Mouse (Mus musculus): ENCODE results near the gene Gorasp2. TPM values are rescaled to one million over a fixed set of nuclear protein-coding genes. Genes with fewer than 3 reads are reported as not detected.

Gene Gorasp2
- 58.3 TPM for polyA plus RNA-seq (2014; fragmentation: Illumina TruSeq; extraction: RNeasy Lipid Tissue Mini Kit (QIAGEN cat#74804); ENCODE audit: insufficient read depth, low read depth, low replicate concordance)

GRCm38 (mm10) chr2:70660887-70661714 is at the start of gene Gorasp2:
Gene Gorasp2, plus strand, starts transcription at chr2:70661576.

GRCm38 (mm10) chr2:70661715-70662495 is 529 bp downstream of the Gorasp2 start, which contains the start of gene Gm26558:
Gene Gm26558, minus strand, starts transcription at chr2:70662108.

Other genes with a start within 250 kb of the Gorasp2 start
- gene Sp5, start 186.7 kb upstream of the Gorasp2 start, polyA plus RNA-seq (2014; fragmentation: Illumina TruSeq; extraction: RNeasy Lipid Tissue Mini Kit (QIAGEN cat#74804); ENCODE audit: insufficient read depth, low read depth, low replicate concordance) = 1.1 TPM
- gene Erich2, start 152.8 kb upstream of the Gorasp2 start, polyA plus RNA-seq (2014; fragmentation: Illumina TruSeq; extraction: RNeasy Lipid Tissue Mini Kit (QIAGEN cat#74804); ENCODE audit: insufficient read depth, low read depth, low replicate concordance) = 10.8 TPM
- 0.63 TPM for gene Gad1, start 108.5 kb upstream of the Gorasp2 start, polyA plus RNA-seq (2014; fragmentation: Illumina TruSeq; extraction: RNeasy Lipid Tissue Mini Kit (QIAGEN cat#74804); ENCODE audit: insufficient read depth, low read depth, low replicate concordance)
- not detected for gene Gm26558, start 532 bp downstream of the Gorasp2 start, polyA plus RNA-seq (2014; fragmentation: Illumina TruSeq; extraction: RNeasy Lipid Tissue Mini Kit (QIAGEN cat#74804); ENCODE audit: insufficient read depth, low read depth, low replicate concordance)
- gene Tlk1, start 164.2 kb downstream of the Gorasp2 start, polyA plus RNA-seq (2014; fragmentation: Illumina TruSeq; extraction: RNeasy Lipid Tissue Mini Kit (QIAGEN cat#74804); ENCODE audit: insufficient read depth, low read depth, low replicate concordance) = 20.0 TPM